Mouse (Mus musculus) forebrain, embryonic 15.5 days (tissue): ENCODE data around the gene Glipr2. TPM values are rescaled to one million over a fixed set of nuclear protein-coding genes. Genes with fewer than 3 reads are reported as not detected.

Source experiments
- ATAC-seq: fragments of 200-750 bp; cut with Nextera tagmentation; replicated peaks from 2 replicates; pipeline ENCODE4 v1.8.0; 2017; ENCODE audit warnings: mild to moderate bottlenecking, moderate TSS enrichment, moderate library complexity
- H3K27ac ChIP-seq: fragments of 300-500 bp; sonication (generic); replicated peaks from 2 replicates; pipeline ENCODE4 v1.5.1; 2015; ENCODE audit warnings: mild to moderate bottlenecking, inconsistent platforms
- H3K27me3 ChIP-seq: fragments of 300-500 bp; sonication (generic); 2 replicates; pipeline ENCODE4 v1.6.1; 2015; ENCODE audit warnings: inconsistent platforms
- H3K36me3 ChIP-seq: fragments of 300-500 bp; sonication (generic); 2 replicates; pipeline ENCODE4 v1.6.1; 2015; ENCODE audit warnings: mild to moderate bottlenecking, inconsistent platforms
- H3K4me1 ChIP-seq: fragments of 300-500 bp; sonication (generic); 2 replicates; pipeline ENCODE4 v1.6.1; 2015; ENCODE audit warnings: inconsistent platforms
- H3K4me2 ChIP-seq: fragments of 300-500 bp; sonication (generic); replicated peaks from 2 replicates; pipeline ENCODE4 v1.6.1; 2015; ENCODE audit warnings: mild to moderate bottlenecking, inconsistent platforms
- H3K4me3 ChIP-seq: fragments of 300-500 bp; sonication (generic); 2 replicates; pipeline ENCODE4 v1.5.1; 2015; ENCODE audit warnings: mild to moderate bottlenecking, inconsistent platforms
- H3K9ac ChIP-seq: fragments of 300-500 bp; sonication (generic); replicated peaks from 2 replicates; pipeline ENCODE4 v1.6.1; 2015; ENCODE audit warnings: mild to moderate bottlenecking, inconsistent platforms
- H3K9me3 ChIP-seq: fragments of 300-500 bp; sonication (generic); 2 replicates; pipeline ENCODE4 v1.6.1; 2016; ENCODE audit warnings: inconsistent platforms
- WGBS: fragments of 180-500 bp; shearing (Covaris S2); methylation state at CpG from one replicate; pipeline ENCODE4 v1.1.7; 2015; ENCODE audit warnings: mixed read lengths; 5-methylcytosine and 5-hydroxymethylcytosine counted together
- polyA plus RNA-seq: library from polyadenylated mRNA; unstranded; fragments of >200 nt; fragmentation: Nextera tagmentation; extraction: Ambion mirVana; gene quantifications from 2 replicates; pipeline ENCODE4 v1.2.1, GENCODE M21; 2015

The Glipr2 gene
- polyA plus RNA-seq: 29.7 and 30.0 TPM in 2 replicates

- H3K27ac ChIP-seq: peak within 1 kb of the TSS; percentile 50
- no peaks in the 10 kb centered on the region for H3K27me3 ChIP-seq
- peak; percentile 88 for ATAC-seq
- H3K4me2 ChIP-seq: peak within 1 kb of the TSS; percentile 71
- H3K4me3 ChIP-seq: peak within 1 kb of the TSS; percentile 71
- no peaks in the 10 kb centered on the region for H3K36me3 ChIP-seq
- WGBS: under 1% methylated on average over 45 of the region's 45 CpGs
- H3K4me1 ChIP-seq: peaks cover 15% of the 10 kb centered on the region
- H3K9me3 ChIP-seq: no peaks in the 10 kb centered on the region
- peak within 1 kb of the TSS; percentile 63 for H3K9ac ChIP-seq
Observed at GRCm38 (mm10) chr4:43957292-43957845, at the start of gene Glipr2. Gene Glipr2, plus strand, starts transcription at chr4:43957401.

DNA sequence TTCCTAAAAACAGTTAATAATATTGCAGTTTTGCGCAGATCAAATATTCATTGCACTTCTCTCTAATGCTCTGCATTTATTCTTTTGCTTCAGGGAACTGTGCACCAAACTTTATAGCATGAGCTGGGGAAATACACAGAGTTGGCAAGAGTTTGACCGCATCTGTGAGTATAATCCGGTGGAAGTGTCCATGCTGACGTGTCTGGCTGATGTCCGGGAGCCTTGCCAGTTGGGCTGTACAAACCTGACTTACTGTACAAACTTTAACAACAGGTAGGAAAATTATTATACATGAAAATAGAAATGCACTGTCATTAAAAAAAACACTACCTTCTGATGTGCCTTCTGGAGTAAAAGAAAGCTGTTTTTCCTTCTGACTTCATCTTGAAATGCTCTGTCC, 39.0 kb upstream of the Glipr2 start:
- H3K27ac ChIP-seq: no peak overlapping the region
- no peak for ATAC-seq
- no peaks in the 10 kb centered on the region for H3K36me3 ChIP-seq
- WGBS: 92% methylated on average over 5 of the region's 5 CpGs
- no peak overlapping the region for H3K4me2 ChIP-seq
- H3K4me1 ChIP-seq: no peaks in the 10 kb centered on the region
- H3K27me3 ChIP-seq: no peaks in the 10 kb centered on the region
- H3K9me3 ChIP-seq: no peaks in the 10 kb centered on the region
- no peak overlapping the region for H3K9ac ChIP-seq
- H3K4me3 ChIP-seq: no peak overlapping the region

DNA sequence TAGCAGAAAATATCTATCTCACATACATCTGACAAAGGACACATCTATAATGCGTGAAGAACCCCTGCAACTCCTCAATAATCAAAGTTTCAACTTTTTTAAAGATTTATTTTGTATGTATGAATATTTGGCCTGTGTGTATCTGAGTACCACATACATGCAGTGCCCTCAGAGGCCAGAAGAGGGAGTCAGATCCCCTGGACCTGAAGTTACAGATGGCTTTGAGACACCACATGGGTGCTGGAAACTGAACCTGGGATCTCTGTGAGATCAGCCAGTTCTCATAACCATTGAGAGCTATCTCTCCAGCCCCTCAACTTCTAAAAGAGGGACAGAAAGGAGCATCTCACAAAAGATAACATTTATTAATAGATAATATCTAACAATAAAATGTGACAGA, 36.6 kb upstream of the Glipr2 start:
- no peaks in the 10 kb centered on the region for H3K4me1 ChIP-seq
- H3K9ac ChIP-seq: no peak overlapping the region
- no peak overlapping the region for H3K4me2 ChIP-seq
- WGBS: 96% methylated on average over 1 of the region's 1 CpGs
- H3K4me3 ChIP-seq: no peak overlapping the region
- no peaks in the 10 kb centered on the region for H3K9me3 ChIP-seq
- H3K27ac ChIP-seq: no peak overlapping the region
- ATAC-seq: no peak
- H3K36me3 ChIP-seq: 0 out of 2 replicates have a peak, but pooled peaks cover 3% of the 10 kb centered on the region
- H3K27me3 ChIP-seq: no peaks in the 10 kb centered on the region

DNA sequence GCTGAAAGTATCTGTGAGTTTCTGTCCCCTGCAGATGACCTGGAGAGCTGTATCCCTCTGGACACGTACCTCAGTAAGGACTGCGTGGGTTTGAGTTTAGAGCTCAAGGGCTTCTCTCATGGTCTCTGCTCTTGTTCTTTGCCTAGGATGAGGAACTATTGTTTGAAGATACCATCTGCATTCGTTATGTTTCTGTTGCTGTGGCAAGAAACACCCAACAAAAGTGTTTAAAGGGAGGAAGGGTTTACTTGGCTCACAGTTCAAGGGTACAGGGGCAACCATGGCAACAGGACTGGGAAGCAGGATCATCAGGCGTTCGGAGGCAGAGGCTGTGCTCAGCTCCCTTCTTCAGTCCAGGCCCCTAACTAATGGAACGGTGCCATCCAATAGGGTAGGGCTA, 32.1 kb upstream of the Glipr2 start:
- no peaks in the 10 kb centered on the region for H3K9me3 ChIP-seq
- H3K4me2 ChIP-seq: no peak overlapping the region
- no peaks in the 10 kb centered on the region for H3K27me3 ChIP-seq
- H3K9ac ChIP-seq: no peak overlapping the region
- no peak for ATAC-seq
- no peaks in the 10 kb centered on the region for H3K4me1 ChIP-seq
- WGBS: 81% methylated on average over 6 of the region's 6 CpGs
- no peak overlapping the region for H3K4me3 ChIP-seq
- H3K36me3 ChIP-seq: peaks cover 26% of the 10 kb centered on the region
- H3K27ac ChIP-seq: no peak overlapping the region

DNA sequence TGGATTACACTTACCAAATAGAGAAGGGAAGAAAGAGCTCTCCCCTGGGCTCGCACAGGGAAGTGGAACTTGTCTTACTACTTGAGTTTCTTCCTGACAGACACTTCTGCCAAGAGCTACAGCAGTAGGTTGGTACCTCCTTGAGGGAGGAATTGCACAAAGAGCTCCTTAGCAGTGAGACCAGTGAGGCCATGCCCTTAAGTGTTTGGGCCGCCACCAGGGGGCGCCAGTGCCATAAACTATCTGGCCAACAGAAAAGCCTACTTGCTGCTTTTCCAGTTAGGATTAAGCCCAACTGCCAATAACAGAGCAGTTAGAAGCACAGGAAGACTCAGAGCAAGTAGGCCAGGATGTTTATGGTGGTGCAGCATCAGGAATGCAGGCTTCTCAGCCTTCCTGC, 31.4 kb upstream of the Glipr2 start:
- Histone ChIP-seq H3K27ac (no peak overlapping the region), H3K27me3 (no peaks in the 10 kb centered on the region), H3K9ac (no peak overlapping the region), H3K4me3 (no peak overlapping the region), H3K4me2 (no peak overlapping the region), H3K9me3 (no peaks in the 10 kb centered on the region), H3K36me3 (peaks cover 28% of the 10 kb centered on the region), H3K4me1 (no peaks in the 10 kb centered on the region)
- 8% methylated on average over 3 of the region's 3 CpGs for WGBS
- ATAC-seq: peak; percentile 53; the same call in 1 of the 2 replicates

- H3K4me1 ChIP-seq: no peaks in the 10 kb centered on the region
- no peak overlapping the region for H3K27ac ChIP-seq
- 92% methylated on average over 3 of the region's 3 CpGs for WGBS
- H3K4me2 ChIP-seq: no peak overlapping the region
- H3K27me3 ChIP-seq: no peaks in the 10 kb centered on the region
- peaks cover 42% of the 10 kb centered on the region for H3K36me3 ChIP-seq
- no peak overlapping the region for H3K9ac ChIP-seq
- no peak for ATAC-seq
- H3K9me3 ChIP-seq: no peaks in the 10 kb centered on the region
- no peak overlapping the region for H3K4me3 ChIP-seq
Observed at GRCm38 (mm10) chr4:43927826-43928225, 29.4 kb upstream of the Glipr2 start.

DNA sequence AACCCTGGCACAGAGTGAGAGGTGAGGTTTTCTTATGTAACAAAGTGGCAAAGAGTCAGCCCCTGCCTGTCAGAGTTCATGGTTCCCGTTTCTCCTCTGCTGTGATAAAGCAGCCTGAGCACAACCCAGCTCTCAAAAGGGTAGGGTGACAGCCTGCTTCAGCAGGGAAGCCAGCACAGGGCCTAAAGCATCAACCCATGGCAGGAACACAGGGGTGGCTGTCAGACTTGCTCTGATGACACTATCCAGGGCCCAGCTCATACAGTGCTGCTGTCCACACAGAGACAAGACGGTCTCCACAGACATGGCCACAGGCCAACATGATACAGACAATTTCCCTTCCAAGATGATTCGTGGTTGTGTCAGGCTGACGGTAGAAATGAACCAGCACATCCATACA, 25.3 kb upstream of the Glipr2 start:
- peaks cover 42% of the 10 kb centered on the region for H3K36me3 ChIP-seq
- H3K9ac ChIP-seq: no peak overlapping the region
- no peak overlapping the region for H3K27ac ChIP-seq
- H3K4me2 ChIP-seq: no peak overlapping the region
- H3K27me3 ChIP-seq: no peaks in the 10 kb centered on the region
- no peak overlapping the region for H3K4me3 ChIP-seq
- H3K9me3 ChIP-seq: no peaks in the 10 kb centered on the region
- 92% methylated on average over 4 of the region's 4 CpGs for WGBS
- no peaks in the 10 kb centered on the region for H3K4me1 ChIP-seq
- no peak for ATAC-seq

DNA sequence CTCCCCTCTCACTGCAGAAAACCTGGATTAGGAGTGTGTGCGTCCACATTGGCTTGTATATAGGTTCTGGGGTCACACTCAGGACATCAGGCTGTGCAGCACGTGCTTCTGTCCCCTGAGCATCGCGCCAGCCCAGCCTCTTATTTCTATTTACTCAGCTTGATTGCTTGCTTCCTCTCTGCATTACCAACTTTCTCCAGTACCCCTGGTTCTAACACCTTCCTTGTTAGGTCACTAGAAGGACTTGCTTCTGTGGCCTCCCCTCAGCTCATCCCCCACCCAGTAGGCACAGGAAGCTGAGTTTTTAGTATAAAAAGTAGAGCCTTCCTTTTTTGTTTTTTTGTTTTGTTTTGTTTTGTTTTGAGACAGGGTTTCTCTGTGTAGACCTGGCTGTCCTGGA, 21.0 kb upstream of the Glipr2 start:
- Histone ChIP-seq H3K27ac (no peak overlapping the region), H3K36me3 (peaks cover 24% of the 10 kb centered on the region; the same call in 1 of the 2 replicates), H3K9ac (no peak overlapping the region), H3K4me3 (no peak overlapping the region), H3K9me3 (no peaks in the 10 kb centered on the region), H3K4me1 (no peaks in the 10 kb centered on the region), H3K27me3 (no peaks in the 10 kb centered on the region), H3K4me2 (no peak overlapping the region)
- no peak for ATAC-seq
- 91% methylated on average over 4 of the region's 4 CpGs for WGBS

- no peak overlapping the region for H3K4me3 ChIP-seq
- no peaks in the 10 kb centered on the region for H3K4me1 ChIP-seq
- H3K9ac ChIP-seq: no peak overlapping the region
- peaks cover 20% of the 10 kb centered on the region; the same call in 1 of the 2 replicates for H3K36me3 ChIP-seq
- H3K27ac ChIP-seq: no peak overlapping the region
- 82% methylated on average over 14 of the region's 14 CpGs for WGBS
- H3K4me2 ChIP-seq: no peak overlapping the region
- H3K9me3 ChIP-seq: no peaks in the 10 kb centered on the region
- no peak for ATAC-seq
- H3K27me3 ChIP-seq: no peaks in the 10 kb centered on the region
Observed at GRCm38 (mm10) chr4:43936749-43937674, 20.2 kb upstream of the Glipr2 start.

- Histone ChIP-seq H3K9ac (no peak overlapping the region), H3K27ac (no peak overlapping the region), H3K9me3 (no peaks in the 10 kb centered on the region), H3K27me3 (no peaks in the 10 kb centered on the region), H3K4me3 (no peak overlapping the region), H3K4me1 (no peaks in the 10 kb centered on the region), H3K4me2 (no peak overlapping the region), H3K36me3 (peaks cover 22% of the 10 kb centered on the region; the same call in 1 of the 2 replicates)
- 87% methylated on average over 5 of the region's 5 CpGs for WGBS
- ATAC-seq: no peak
Observed at GRCm38 (mm10) chr4:43941315-43941714, 15.9 kb upstream of the Glipr2 start.

DNA sequence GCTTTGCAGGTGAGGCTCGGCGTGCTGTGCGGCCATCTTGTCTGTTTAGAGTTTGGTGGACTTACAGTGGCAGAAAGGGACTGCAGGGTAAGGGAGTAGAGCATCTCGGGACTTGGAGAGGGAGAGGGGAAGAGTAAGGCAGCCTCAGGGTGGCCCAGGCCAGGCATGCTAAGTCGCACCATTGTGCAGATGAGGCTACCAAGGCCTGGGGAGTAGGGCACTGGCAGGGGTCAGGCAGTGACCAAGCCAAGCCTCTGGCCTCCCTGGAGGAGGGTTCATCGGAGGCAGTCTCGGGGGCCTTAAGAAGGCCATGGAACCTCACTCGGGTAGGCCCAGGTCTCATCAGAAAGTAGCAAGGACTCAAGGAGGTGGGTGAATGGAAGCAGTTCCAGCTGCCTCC, 14.8 kb upstream of the Glipr2 start:
- 87% methylated on average over 8 of the region's 8 CpGs for WGBS
- H3K9ac ChIP-seq: no peak overlapping the region
- no peaks in the 10 kb centered on the region for H3K9me3 ChIP-seq
- H3K4me1 ChIP-seq: no peaks in the 10 kb centered on the region
- ATAC-seq: no peak
- H3K4me3 ChIP-seq: no peak overlapping the region
- peaks cover 20% of the 10 kb centered on the region; the same call in 1 of the 2 replicates for H3K36me3 ChIP-seq
- H3K27ac ChIP-seq: no peak overlapping the region
- H3K27me3 ChIP-seq: no peaks in the 10 kb centered on the region
- no peak overlapping the region for H3K4me2 ChIP-seq

GRCm38 (mm10) chr4:43947571-43947970, 9.6 kb upstream of the Glipr2 start:
- no peaks in the 10 kb centered on the region for H3K9me3 ChIP-seq
- ATAC-seq: no peak
- H3K9ac ChIP-seq: no peak overlapping the region
- no peak overlapping the region for H3K4me3 ChIP-seq
- peaks cover 2% of the 10 kb centered on the region; the same call in 1 of the 2 replicates for H3K36me3 ChIP-seq
- no peaks in the 10 kb centered on the region for H3K4me1 ChIP-seq
- WGBS: 84% methylated on average over 2 of the region's 2 CpGs
- no peaks in the 10 kb centered on the region for H3K27me3 ChIP-seq
- H3K27ac ChIP-seq: no peak overlapping the region
- H3K4me2 ChIP-seq: no peak overlapping the region
